Mouse (Mus musculus) heart, postnatal 0 days (tissue): Measurements from ENCODE around the gene Hecw2.

Experiments used
- CTCF ChIP-seq: IDR thresholded peaks from 2 replicates; pipeline ENCODE4 v1.5.1; 2016; ENCODE audit warnings: antibody characterized with exemption, control low read depth, low read depth
- EP300 ChIP-seq: IDR thresholded peaks from 2 replicates; pipeline ENCODE4 v1.6.1; 2016; ENCODE audit warnings: antibody characterized with exemption, low read depth

- no peak for TF ChIP-seq CTCF
- TF ChIP-seq EP300: no peak
These were observed 177.3 kb downstream of the Hecw2 start for GRCm38 (mm10) chr1:54017686-54018085.
